Mouse (Mus musculus) liver, postnatal 0 days (tissue): Measurements from ENCODE around the gene Smim13. TPM values are rescaled to one million over a fixed set of nuclear protein-coding genes. Genes with fewer than 3 reads are reported as not detected.

Experiments
- ATAC-seq: fragments of 200-750 bp; cut with Nextera tagmentation; 2 replicates; pipeline ENCODE4 v1.8.0; 2017; ENCODE audit warnings: mild to moderate bottlenecking, moderate library complexity
- DNase-seq: peaks from one replicate; pipeline ENCODE4 v3.0.0-alpha.2; 2016
- H3K27ac ChIP-seq: fragments of 300-500 bp; sonication (generic); 2 replicates; pipeline ENCODE4 v1.5.1; 2014; ENCODE audit warnings: antibody characterized with exemption, moderate library complexity, mild to moderate bottlenecking, low read depth
- H3K27me3 ChIP-seq: fragments of 300-500 bp; sonication (generic); 2 replicates; pipeline ENCODE4 v1.6.1; 2014; ENCODE audit warnings: low read length, control low read depth, mixed read lengths; ENCODE audit not compliant: insufficient read depth
- H3K36me3 ChIP-seq: fragments of 300-500 bp; sonication (generic); replicated peaks from 2 replicates; pipeline ENCODE4 v1.6.1; 2014; ENCODE audit warnings: mild to moderate bottlenecking, control low read depth, low read length, moderate library complexity, mixed read lengths; ENCODE audit not compliant: insufficient read depth
- H3K4me1 ChIP-seq: fragments of 300-500 bp; sonication (generic); 2 replicates; pipeline ENCODE4 v1.6.1; 2014; ENCODE audit warnings: antibody characterized with exemption, mild to moderate bottlenecking, control low read depth; ENCODE audit not compliant: insufficient read depth
- H3K4me2 ChIP-seq: fragments of 300-500 bp; sonication (generic); 2 replicates; pipeline ENCODE4 v1.6.1; 2014; ENCODE audit warnings: low read depth, mild to moderate bottlenecking, low read length, moderate library complexity, mixed read lengths
- H3K4me3 ChIP-seq: fragments of 300-500 bp; sonication (generic); 2 replicates; pipeline ENCODE4 v1.5.1; 2014; ENCODE audit warnings: low read depth, low read length
- H3K9ac ChIP-seq: fragments of 300-500 bp; sonication (generic); replicated peaks from 2 replicates; pipeline ENCODE4 v1.6.1; 2014; ENCODE audit warnings: mild to moderate bottlenecking, moderate library complexity
- H3K9me3 ChIP-seq: fragments of 300-500 bp; sonication (generic); 2 replicates; pipeline ENCODE4 v1.6.1; 2016; ENCODE audit warnings: mild to moderate bottlenecking, control low read depth, low read length, mixed read lengths
- CTCF ChIP-seq: sonication (generic); IDR thresholded peaks from 2 replicates; pipeline ENCODE4 v1.5.1; 2016; ENCODE audit warnings: antibody characterized with exemption, low read depth
- EP300 ChIP-seq: IDR thresholded peaks from 2 replicates; pipeline ENCODE4 v1.6.1; 2016; ENCODE audit warnings: antibody characterized with exemption, low read depth, mild to moderate bottlenecking
- WGBS: fragments of 180-500 bp; shearing (Covaris S2); extraction: QIAGEN DNeasy Blood & Tissue Kit; methylation state at CpG from one replicate; pipeline ENCODE4 v1.1.7; 2014; ENCODE audit not compliant: insufficient replicate concordance; 5-methylcytosine and 5-hydroxymethylcytosine counted together
- polyA plus RNA-seq: library from polyadenylated mRNA; unstranded; fragments of >200 nt; fragmentation: Nextera tagmentation; extraction: Ambion mirVana; gene quantifications from 2 replicates; pipeline ENCODE4 v1.2.1, GENCODE M21; 2015

The Smim13 gene
- polyA plus RNA-seq, 1 experiment from 2014 or later, result 3.9 TPM

- Histone ChIP-seq H3K4me1 (no peaks in the 10 kb centered on the region), H3K9me3 (no peaks in the 10 kb centered on the region), H3K36me3 (no peaks in the 10 kb centered on the region), H3K27me3 (no peaks in the 10 kb centered on the region), H3K27ac (no peak overlapping the region), H3K4me2 (no peak overlapping the region), H3K4me3 (no peak overlapping the region), H3K9ac (no peak overlapping the region)
- DNase-seq (no peak), ATAC-seq (no peak)
- 48% methylated on average over 7 of the region's 7 CpGs for WGBS
- TF ChIP-seq EP300 (no peak), CTCF (no peak)
Measured at GRCm38 (mm10) chr13:41267827-41268408, 18.3 kb downstream of the Smim13 start.

DNA sequence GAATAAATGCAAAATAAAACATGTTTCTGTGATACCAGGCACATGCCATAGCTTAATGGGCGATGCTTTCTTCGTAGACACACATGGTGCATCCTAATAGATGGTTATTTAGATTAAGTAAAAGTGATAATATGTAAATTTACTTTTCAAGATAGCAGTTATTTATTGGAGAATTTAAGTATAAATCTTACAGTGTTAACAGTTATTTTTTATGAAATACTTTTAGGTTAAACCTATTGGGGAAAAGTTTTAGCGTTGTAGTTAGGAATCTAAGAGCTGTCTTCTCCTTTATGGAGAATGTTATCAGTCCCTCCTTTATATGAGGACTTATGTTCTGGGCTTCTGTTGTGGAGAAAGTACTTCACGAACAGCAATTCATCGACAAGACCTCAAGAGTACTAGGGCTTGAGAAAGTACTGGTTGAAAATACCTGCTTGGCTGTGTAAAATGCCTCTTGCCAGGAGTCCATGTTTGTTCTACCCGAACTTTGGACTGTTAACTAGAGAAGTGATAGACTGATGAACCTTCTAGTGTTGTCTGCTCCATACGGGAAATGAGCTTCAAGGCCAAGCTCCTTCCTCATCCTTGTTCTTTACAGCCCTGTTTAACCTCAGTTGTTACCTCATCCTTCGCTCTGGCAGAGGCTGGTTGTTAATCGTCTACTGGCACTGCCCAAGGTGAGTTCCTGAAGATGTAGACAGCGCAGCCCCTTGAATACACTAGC lies 24.4 kb downstream of the Smim13 start, which contains the start of gene Gm17364:
Gm17364 (minus strand) TSS at position 51 of the 724 bp plus-strand sequence.
- DNase-seq, result no peak
- WGBS, result 86% methylated on average over 10 of the region's 10 CpGs
- Histone ChIP-seq H3K27ac (no peak within 1 kb of the TSS), H3K36me3 (peaks cover 5% of the 10 kb centered on the region; the same call in 1 of the 2 replicates), H3K9ac (no peak within 1 kb of the TSS), H3K4me1 (no peaks in the 10 kb centered on the region), H3K4me3 (no peak within 1 kb of the TSS), H3K27me3 (no peaks in the 10 kb centered on the region), H3K4me2 (no peak within 1 kb of the TSS), H3K9me3 (no peaks in the 10 kb centered on the region)
- ATAC-seq, result no peak
- TF ChIP-seq EP300 (no peak), CTCF (no peak)

DNA sequence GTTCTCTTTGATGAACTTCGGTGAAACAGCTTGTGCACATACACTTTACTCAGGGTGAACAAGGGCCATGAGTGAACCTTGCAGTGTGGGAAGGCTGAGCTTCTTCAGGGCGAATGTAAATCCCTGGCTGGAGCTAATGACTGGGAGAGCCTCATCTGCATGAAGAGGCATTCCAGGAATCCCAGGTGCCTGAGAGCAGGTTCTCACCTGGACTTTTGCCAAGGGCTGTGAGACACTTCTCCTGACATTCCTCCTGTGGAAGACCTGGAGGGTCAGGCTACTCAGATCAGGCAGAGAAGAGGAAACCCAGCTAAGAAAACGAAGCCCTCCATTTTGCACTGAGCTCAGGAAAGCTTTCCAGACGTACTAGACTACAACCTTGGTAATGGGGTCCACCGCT lies 31.1 kb downstream of the Smim13 start:
- TF ChIP-seq CTCF (no peak), EP300 (no peak)
- no peak overlapping the region for H3K9ac ChIP-seq
- no peaks in the 10 kb centered on the region for H3K27me3 ChIP-seq
- 56% methylated on average over 5 of the region's 5 CpGs for WGBS
- H3K27ac ChIP-seq, result no peak overlapping the region
- H3K4me3 ChIP-seq, result no peak overlapping the region
- DNase-seq (no peak), ATAC-seq (no peak)
- no peaks in the 10 kb centered on the region for H3K36me3 ChIP-seq
- no peaks in the 10 kb centered on the region for H3K4me1 ChIP-seq
- H3K4me2 ChIP-seq, result no peak overlapping the region
- H3K9me3 ChIP-seq, result no peaks in the 10 kb centered on the region

- Histone ChIP-seq H3K36me3 (no peaks in the 10 kb centered on the region), H3K27ac (no peak overlapping the region), H3K4me2 (no peak overlapping the region), H3K27me3 (no peaks in the 10 kb centered on the region), H3K4me1 (no peaks in the 10 kb centered on the region), H3K9ac (no peak overlapping the region), H3K9me3 (no peaks in the 10 kb centered on the region), H3K4me3 (no peak overlapping the region)
- 19% methylated on average over 5 of the region's 5 CpGs for WGBS
- TF ChIP-seq CTCF (peak; percentile 90), EP300 (no peak)
- ATAC-seq, result no peak
- peak; percentile 73 for DNase-seq
Measured at GRCm38 (mm10) chr13:41283256-41283655, 33.6 kb downstream of the Smim13 start.

- Histone ChIP-seq H3K4me2 (no peak overlapping the region), H3K9me3 (no peaks in the 10 kb centered on the region), H3K36me3 (no peaks in the 10 kb centered on the region), H3K27me3 (no peaks in the 10 kb centered on the region), H3K27ac (no peak overlapping the region), H3K4me1 (no peaks in the 10 kb centered on the region), H3K4me3 (no peak overlapping the region), H3K9ac (no peak overlapping the region)
- DNase-seq (no peak), ATAC-seq (no peak)
- 75% methylated on average over 4 of the region's 4 CpGs for WGBS
- TF ChIP-seq EP300, result no peak
- TF ChIP-seq CTCF, result no peak
Measured at GRCm38 (mm10) chr13:41285448-41285847, 35.8 kb downstream of the Smim13 start.

GRCm38 (mm10) chr13:41286285-41286684 lies 36.6 kb downstream of the Smim13 start:
- 65% methylated on average over 3 of the region's 3 CpGs for WGBS
- Histone ChIP-seq H3K27ac (no peak overlapping the region), H3K4me1 (no peaks in the 10 kb centered on the region), H3K36me3 (no peaks in the 10 kb centered on the region), H3K9me3 (peaks cover under 1% of the 10 kb centered on the region; the same call in 1 of the 2 replicates), H3K4me2 (no peak overlapping the region), H3K4me3 (no peak overlapping the region), H3K27me3 (no peaks in the 10 kb centered on the region), H3K9ac (no peak overlapping the region)
- DNase-seq (no peak), ATAC-seq (no peak)
- no peak for TF ChIP-seq CTCF
- TF ChIP-seq EP300, result no peak
